Mouse (Mus musculus): Measurements from ENCODE around the gene Tmem178.

Gene Tmem178

GRCm38 (mm10) chr17:80991535-80992127, 47.2 kb downstream of the Tmem178 start:
- no peak for DNase-seq (ENCODE audit: low read depth, low spot score)

DNA sequence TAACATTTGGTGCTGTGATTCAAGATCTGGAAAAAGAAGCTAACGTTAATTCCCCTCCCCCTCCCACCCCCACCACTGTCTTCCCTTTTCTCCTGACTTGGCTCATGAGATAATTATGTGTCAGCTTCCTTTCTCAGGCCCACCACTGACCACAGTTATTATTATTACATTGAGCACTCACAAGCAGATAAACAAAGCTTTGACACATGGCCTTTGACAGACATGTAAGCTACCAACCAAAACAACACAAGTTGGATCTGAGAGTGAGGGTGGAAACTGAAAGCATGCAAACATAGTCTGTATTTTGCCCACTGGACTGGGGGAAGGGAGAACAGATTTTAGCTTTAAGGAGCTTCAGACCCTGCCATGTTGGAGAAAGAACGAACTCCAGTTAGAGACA, 52.8 kb downstream of the Tmem178 start:
- no peak for DNase-seq (ENCODE audit: low read depth, low spot score)

DNA sequence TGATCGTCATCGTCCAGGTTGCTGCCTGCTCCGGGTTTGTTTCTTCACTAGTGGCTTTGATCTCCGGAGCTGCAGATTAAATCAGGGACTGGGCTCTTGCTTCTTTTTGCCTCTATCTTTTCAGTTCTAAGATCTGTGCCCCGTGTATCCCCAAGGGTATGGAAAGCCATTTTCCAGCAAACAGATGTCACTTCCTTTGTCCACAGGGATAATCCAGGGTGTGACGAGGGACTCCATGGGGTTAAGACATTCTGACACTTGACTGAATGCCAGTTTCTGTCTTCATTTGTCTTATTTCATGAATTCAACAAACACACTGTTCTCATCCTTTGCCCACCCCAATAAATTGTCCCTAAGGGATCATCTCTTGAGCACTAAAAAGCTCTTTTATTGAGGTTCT, 54.5 kb downstream of the Tmem178 start:
- DNase-seq (ENCODE audit: low read depth, low spot score) = no peak

GRCm38 (mm10) chr17:81001010-81001409, 56.6 kb downstream of the Tmem178 start:
- DNase-seq (ENCODE audit: low read depth, low spot score) = no peak

DNA sequence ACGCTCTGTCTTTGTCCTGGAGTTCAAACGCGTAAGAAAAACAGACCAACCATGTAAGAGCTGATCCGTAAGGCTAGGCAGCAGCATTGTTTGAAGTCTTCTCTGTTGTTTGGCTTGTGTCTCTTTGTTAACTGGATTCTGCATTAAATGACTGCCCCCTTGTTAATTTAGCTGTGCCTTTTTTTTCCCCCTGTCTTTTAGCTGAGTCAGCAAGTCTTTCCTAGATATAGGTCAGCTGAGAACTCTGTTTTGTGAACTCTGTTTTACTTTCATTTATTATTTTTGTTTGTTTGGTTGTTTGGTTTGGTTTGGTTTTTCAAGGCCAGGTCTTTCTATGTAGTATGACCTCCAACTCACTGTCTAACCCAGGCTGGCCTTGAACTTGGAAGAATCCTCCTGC, 57.2 kb downstream of the Tmem178 start:
- no peak for DNase-seq (ENCODE audit: low read depth, low spot score)

GRCm38 (mm10) chr17:81002130-81002529, 57.7 kb downstream of the Tmem178 start:
- no peak for DNase-seq (ENCODE audit: low read depth, low spot score)

- no peak for DNase-seq (ENCODE audit: low read depth, low spot score)
Measured at GRCm38 (mm10) chr17:81004454-81004853, 60.0 kb downstream of the Tmem178 start.

- no peak for DNase-seq (ENCODE audit: low read depth, low spot score)
Measured at GRCm38 (mm10) chr17:81005292-81005691, 60.9 kb downstream of the Tmem178 start.

GRCm38 (mm10) chr17:81009112-81009511, 64.7 kb downstream of the Tmem178 start:
- no peak for DNase-seq (ENCODE audit: low read depth, low spot score)

DNA sequence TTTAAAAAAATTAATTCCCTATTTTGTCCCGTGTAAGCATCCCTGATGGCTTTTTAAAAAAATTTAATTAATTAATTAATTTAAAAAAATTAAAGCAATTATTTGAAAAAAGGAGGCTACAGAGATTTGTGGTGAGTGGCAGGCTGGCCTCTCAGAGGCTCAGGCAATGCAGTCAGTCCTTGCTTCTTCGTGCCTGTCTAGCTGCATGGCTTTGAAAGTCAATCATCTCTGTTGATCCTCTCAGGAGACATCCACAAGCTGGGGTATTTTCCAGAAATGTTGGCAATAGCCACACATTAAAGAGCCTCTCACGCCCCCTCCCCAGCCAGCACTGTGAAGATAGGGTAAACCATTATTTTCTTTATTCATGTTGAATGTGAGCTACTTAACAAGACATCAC, 65.8 kb downstream of the Tmem178 start:
- no peak for DNase-seq (ENCODE audit: low read depth, low spot score)

DNA sequence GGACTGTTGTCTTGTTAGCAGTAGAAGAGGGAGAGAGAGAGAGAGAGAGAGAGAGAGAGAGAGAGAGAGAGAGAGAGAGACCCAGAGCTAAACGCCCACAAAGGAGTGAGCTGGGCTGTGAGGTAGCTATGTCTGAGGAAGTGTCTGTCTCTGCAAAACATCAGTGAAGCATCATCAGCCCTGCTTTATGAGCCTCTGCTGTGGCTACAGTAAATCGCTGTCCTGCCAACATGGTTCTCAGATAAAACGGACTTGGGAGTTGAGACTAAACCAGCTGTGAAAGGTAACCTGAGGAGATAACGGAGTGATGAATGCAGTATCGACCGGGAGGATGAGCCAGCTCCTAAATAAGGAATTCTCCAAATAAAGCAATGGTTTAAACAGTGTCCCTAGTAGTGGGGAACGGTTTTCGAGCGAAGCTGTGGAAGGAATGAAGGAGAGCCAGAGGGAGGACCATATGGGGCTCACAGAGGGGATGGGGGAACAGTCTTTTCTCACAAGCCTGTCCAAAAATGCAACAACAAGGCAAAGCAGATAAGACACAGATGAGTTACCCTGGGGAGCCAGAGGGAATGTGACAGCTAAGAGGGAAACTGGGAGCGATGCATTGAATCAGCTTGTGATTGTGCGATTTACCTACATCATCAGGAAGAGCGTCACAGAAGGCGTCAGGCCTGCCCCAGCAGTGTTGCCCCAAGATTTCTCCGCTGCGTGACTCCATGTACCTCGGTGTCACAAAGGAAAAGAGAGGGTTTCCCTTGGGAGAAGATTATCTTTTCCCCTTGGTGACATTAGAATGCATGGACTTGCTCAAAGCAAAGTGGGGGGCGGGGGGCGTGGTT, 66.6 kb downstream of the Tmem178 start:
- DNase-seq (ENCODE audit: low read depth, low spot score) = no peak

DNA sequence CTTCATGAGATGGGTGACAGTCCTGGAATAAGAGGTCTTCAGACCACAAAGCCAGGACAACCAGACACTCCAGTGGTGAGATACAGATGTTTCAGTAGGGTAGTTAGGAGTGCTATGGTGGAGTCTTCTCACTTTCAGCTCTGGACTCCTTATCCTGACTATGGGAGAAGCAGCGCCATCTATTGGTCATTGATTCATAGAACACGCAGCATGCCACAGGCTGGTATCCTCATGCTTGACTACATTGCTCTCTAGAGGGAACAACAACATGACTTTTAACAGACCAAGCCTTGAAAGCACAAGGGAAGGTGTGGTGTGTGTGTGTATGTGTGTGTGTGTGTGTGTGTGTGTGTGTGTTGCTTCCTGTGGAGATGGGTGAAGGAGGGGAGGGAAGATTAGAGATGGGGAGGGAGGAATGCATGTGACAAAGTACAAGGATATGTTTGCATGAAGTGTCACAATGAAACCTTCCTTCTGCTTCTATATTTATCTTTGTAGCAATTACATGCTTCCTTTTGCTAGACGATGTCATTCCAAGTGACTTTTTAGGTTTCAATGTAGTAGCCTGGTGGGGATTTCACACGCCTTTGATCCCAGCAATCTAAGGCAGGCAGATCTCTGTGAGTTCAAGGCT, 71.5 kb downstream of the Tmem178 start:
- peak; percentile 73 for DNase-seq (ENCODE audit: low read depth, low spot score)

DNA sequence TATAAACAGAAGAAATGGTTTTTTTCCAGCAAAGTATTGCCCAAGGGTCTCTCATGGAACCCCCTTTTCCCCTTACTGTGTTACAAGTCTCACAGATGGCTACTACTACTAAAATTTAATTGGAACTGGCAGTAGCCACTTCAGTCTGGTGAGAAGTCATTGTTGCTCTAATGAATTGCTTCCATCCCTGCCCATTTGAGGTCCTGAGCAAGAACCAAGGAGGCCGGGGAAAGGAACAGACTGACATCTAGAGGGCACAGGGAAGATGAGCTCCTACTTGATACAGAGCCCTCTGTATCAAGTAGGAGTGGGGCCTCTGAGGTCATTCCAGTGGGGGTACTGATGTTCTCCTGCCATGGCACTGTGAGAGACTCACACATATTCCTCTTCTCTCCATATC, 72.7 kb downstream of the Tmem178 start:
- peak; percentile 54 for DNase-seq (ENCODE audit: low read depth, low spot score)

- DNase-seq (ENCODE audit: low read depth, low spot score) = no peak
Measured at GRCm38 (mm10) chr17:81027331-81027730, 82.9 kb downstream of the Tmem178 start.

DNA sequence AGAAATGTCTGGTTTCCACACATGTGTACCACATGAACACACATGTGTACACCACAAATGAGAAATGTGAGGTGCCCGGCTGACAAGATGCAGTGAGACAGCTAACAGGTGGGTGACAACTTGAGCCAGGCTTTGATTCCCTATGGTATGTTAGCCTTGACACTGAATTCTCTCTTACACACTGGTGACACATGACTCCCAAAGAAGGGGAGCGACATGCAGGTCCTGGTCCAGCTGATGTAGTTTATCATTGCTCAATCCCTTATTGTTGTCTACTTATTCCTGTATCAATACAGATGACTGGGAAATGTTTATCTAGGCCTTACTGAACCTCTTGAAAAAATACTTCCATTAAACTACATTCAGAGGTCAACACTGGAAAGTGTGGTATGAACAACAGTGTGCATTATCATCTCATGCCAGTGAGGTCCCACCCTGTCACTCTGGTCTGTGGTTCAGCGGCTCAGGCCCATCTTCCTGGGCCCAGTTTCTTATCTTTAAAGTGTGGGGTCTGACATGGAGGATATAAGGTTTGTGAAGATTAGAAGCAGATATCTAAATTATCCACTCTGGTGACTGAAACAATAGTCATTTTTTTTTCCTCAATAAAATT, 87.5 kb downstream of the Tmem178 start:
- no peak for DNase-seq (ENCODE audit: low read depth, low spot score)

GRCm38 (mm10) chr17:81032957-81033356, 88.5 kb downstream of the Tmem178 start:
- no peak for DNase-seq (ENCODE audit: low read depth, low spot score)

GRCm38 (mm10) chr17:81035354-81035753, 90.9 kb downstream of the Tmem178 start:
- DNase-seq (ENCODE audit: low read depth, low spot score) = no peak

DNA sequence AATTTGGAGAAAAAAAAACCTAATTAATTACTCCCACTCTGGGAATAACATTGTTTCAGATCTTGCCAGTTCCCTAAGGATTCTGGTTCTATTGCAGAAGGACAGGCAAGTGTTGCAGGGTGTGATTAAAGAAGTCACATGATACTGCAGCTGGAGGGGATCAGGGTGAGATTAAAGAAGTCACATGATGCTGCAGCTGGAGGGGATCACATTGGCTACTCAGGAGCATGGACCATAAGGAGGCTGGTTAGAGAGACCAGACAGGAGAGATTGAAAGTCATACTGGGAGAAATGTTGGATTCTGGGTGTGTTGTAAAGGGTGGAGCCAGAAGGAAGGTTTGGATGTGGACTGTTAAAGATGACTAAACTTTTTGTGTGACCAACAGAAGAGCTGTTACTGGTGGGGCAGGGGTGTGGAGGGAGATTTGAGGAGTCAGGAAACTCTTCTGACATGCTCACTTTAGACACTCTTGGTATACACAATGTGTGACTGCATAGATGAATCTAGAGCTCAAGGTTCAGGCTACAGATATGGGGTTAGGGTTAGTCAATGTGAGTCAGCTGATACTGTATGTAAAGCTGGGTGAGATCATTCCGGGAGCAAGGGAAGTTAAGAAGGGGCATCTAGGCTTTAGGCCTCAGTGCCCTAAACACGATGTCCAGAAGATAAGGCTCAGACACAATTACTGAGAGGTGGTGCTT, 94.4 kb downstream of the Tmem178 start:
- no peak for DNase-seq (ENCODE audit: low read depth, low spot score)

DNA sequence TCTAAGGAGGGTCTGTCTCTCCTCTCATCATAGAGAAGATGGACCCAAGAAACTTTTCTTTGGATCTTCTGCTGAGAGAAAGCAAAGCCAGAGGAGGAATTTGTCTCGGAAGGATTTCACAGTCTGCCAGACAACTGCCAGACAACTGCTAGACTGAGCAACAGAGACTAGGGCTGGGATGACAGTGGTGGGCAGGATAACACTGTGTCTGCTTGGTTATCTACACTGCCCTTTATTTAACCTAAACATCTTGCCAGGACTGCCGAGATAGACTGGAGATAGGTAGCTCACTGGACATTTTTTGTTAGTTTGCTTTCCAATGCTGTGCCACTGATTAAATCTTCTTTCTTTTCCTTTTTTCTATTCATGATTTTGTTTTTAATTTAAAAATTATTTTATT, 97.2 kb downstream of the Tmem178 start:
- DNase-seq (ENCODE audit: low read depth, low spot score) = no peak

GRCm38 (mm10) chr17:81044356-81044755, 99.9 kb downstream of the Tmem178 start:
- DNase-seq (ENCODE audit: low read depth, low spot score) = no peak

GRCm38 (mm10) chr17:81045115-81045514, 100.7 kb downstream of the Tmem178 start:
- DNase-seq (ENCODE audit: low read depth, low spot score) = no peak
